Mouse (Mus musculus) limb, embryonic 10.5 days (tissue): Measurements from ENCODE around the gene Cox4i1. TPM values are rescaled to one million over a fixed set of nuclear protein-coding genes. Genes with fewer than 3 reads are reported as not detected.

ENCODE experiments used
- DNase-seq: peaks from one replicate; pipeline ENCODE4 v3.0.0-alpha.2; 2017; ENCODE audit warnings: low spot score
- H3K27ac ChIP-seq: fragments of 300-500 bp; sonication (generic); 2 replicates; pipeline ENCODE4 v1.5.1; 2016; ENCODE audit warnings: mild to moderate bottlenecking
- H3K27me3 ChIP-seq: fragments of 300-500 bp; sonication (generic); 2 replicates; pipeline ENCODE4 v1.6.1; 2016; ENCODE audit warnings: low read depth, mild to moderate bottlenecking; ENCODE audit not compliant: poor library complexity, severe bottlenecking
- H3K36me3 ChIP-seq: fragments of 300-500 bp; sonication (generic); 2 replicates; pipeline ENCODE4 v1.6.1; 2016; ENCODE audit warnings: mild to moderate bottlenecking, moderate library complexity
- H3K4me1 ChIP-seq: fragments of 300-500 bp; sonication (generic); 2 replicates; pipeline ENCODE4 v1.6.1; 2016
- H3K4me3 ChIP-seq: fragments of 300-500 bp; sonication (generic); 2 replicates; pipeline ENCODE4 v1.5.1; 2016; ENCODE audit warnings: mild to moderate bottlenecking, moderate library complexity
- H3K9me3 ChIP-seq: fragments of 300-500 bp; sonication (generic); replicated peaks from 2 replicates; pipeline ENCODE4 v1.6.1; 2016; ENCODE audit warnings: mild to moderate bottlenecking
- WGBS: fragments of 180-500 bp; shearing (Covaris S2); methylation state at CpG from one replicate; pipeline ENCODE4 v1.1.7; 2016; 5-methylcytosine and 5-hydroxymethylcytosine counted together
- polyA plus RNA-seq: library from polyadenylated mRNA; unstranded; fragments of >200 nt; fragmentation: Nextera tagmentation; extraction: Ambion mirVana; gene quantifications from 2 replicates; pipeline ENCODE4 v1.2.1, GENCODE M21; 2016

The Cox4i1 gene
- polyA plus RNA-seq, 1 experiment from 2014 or later = 888 TPM

GRCm38 (mm10) chr8:120701758-120702465 lies 33.9 kb downstream of the Cox4i1 start:
- Histone ChIP-seq H3K4me3 (no peak overlapping the region), H3K4me1 (peaks cover 22% of the 10 kb centered on the region), H3K27ac (no peak overlapping the region), H3K36me3 (no peaks in the 10 kb centered on the region), H3K27me3 (peaks cover 49% of the 10 kb centered on the region), H3K9me3 (no peaks in the 10 kb centered on the region)
- 50% methylated on average over 19 of the region's 19 CpGs for WGBS
- no peak for DNase-seq

DNA sequence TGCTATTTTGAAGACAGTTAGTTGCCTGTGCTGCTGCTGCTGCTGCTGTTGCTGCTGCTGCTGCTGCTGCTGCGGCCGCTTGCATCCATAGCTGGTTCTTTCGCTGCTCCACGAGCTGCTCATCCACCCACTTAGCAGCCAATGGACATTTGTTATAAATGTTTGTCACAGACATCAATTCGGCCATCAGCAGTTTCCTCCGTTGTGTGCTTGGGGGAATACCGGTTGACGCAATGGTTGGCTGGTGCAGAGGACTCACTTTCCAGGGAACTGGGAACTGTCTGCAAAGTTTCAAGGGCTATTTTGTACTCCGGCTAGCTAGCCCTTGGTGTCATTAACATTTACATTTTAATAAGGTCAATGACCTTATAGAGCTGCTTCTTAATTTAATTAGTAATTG lies 36.2 kb downstream of the Cox4i1 start:
- H3K27ac ChIP-seq = no peak overlapping the region
- peaks cover 57% of the 10 kb centered on the region for H3K27me3 ChIP-seq
- 25% methylated on average over 9 of the region's 9 CpGs for WGBS
- H3K36me3 ChIP-seq = no peaks in the 10 kb centered on the region
- H3K4me3 ChIP-seq = no peak overlapping the region
- H3K4me1 ChIP-seq = peaks cover 22% of the 10 kb centered on the region
- no peaks in the 10 kb centered on the region for H3K9me3 ChIP-seq
- DNase-seq = no peak

DNA sequence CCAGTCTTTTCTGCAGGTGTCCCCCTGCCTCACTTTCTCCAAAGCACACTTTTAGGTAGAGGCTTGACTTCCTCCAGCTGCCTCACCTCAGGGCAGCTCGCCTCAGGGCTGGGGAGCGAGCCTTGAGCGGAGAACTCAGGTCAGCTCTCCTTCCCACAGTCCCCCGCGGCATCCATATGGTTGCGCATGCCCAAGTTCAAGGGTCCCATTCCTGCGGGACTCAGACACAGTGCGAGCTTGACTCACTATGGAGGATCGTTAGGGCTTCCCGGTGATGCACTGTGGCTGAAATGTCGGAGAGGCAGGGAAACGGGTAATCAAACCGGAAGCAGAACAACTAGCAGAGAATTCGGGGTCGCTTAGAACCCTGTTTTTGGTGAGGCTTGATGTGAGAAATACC lies 37.1 kb downstream of the Cox4i1 start:
- H3K9me3 ChIP-seq = no peaks in the 10 kb centered on the region
- H3K27me3 ChIP-seq = peaks cover 57% of the 10 kb centered on the region
- no peak for DNase-seq
- H3K27ac ChIP-seq = no peak overlapping the region
- WGBS = 80% methylated on average over 15 of the region's 15 CpGs
- H3K4me1 ChIP-seq = peaks cover 22% of the 10 kb centered on the region
- H3K36me3 ChIP-seq = no peaks in the 10 kb centered on the region
- H3K4me3 ChIP-seq = no peak overlapping the region

DNA sequence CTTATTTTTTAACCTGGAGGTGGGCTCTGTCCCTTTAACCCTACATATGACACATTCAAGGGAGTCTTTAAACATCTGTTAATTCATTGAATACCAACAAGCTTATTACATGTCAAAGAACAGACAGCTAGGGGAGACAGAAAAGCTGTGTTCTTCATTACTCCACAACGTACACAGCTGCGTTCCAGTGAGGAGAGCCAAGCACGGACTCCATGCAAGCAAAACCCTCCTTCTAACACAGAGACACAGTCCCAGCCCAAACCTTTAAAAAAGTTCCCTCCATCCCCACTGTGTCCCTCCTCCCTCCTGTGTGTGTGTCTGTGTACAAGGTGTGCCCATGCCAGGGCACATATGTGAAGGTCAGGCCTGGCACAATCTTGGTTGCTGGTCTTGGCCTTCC lies 38.2 kb downstream of the Cox4i1 start:
- Histone ChIP-seq H3K27me3 (peaks cover 53% of the 10 kb centered on the region), H3K4me1 (peaks cover 22% of the 10 kb centered on the region), H3K36me3 (no peaks in the 10 kb centered on the region), H3K9me3 (no peaks in the 10 kb centered on the region), H3K27ac (no peak overlapping the region), H3K4me3 (no peak overlapping the region)
- DNase-seq = no peak
- 80% methylated on average over 3 of the region's 3 CpGs for WGBS

- 84% methylated on average over 10 of the region's 10 CpGs for WGBS
- Histone ChIP-seq H3K4me1 (peaks cover 12% of the 10 kb centered on the region), H3K4me3 (no peak overlapping the region), H3K27ac (no peak overlapping the region), H3K9me3 (no peaks in the 10 kb centered on the region), H3K36me3 (no peaks in the 10 kb centered on the region), H3K27me3 (peaks cover 23% of the 10 kb centered on the region; the same call in 1 of the 2 replicates)
- no peak for DNase-seq
Measured at GRCm38 (mm10) chr8:120709176-120709575, 41.2 kb downstream of the Cox4i1 start.

- Histone ChIP-seq H3K9me3 (no peaks in the 10 kb centered on the region), H3K27me3 (peaks cover 4% of the 10 kb centered on the region; the same call in 1 of the 2 replicates), H3K36me3 (no peaks in the 10 kb centered on the region), H3K4me3 (no peak overlapping the region), H3K4me1 (no peaks in the 10 kb centered on the region), H3K27ac (no peak overlapping the region)
- 80% methylated on average over 6 of the region's 6 CpGs for WGBS
- DNase-seq = no peak
Measured at GRCm38 (mm10) chr8:120715200-120715599, 47.2 kb downstream of the Cox4i1 start.

GRCm38 (mm10) chr8:120715996-120716680 lies 48.1 kb downstream of the Cox4i1 start:
- Histone ChIP-seq H3K9me3 (no peaks in the 10 kb centered on the region), H3K27me3 (peaks cover 4% of the 10 kb centered on the region; the same call in 1 of the 2 replicates), H3K4me1 (no peaks in the 10 kb centered on the region), H3K36me3 (no peaks in the 10 kb centered on the region), H3K4me3 (no peak overlapping the region), H3K27ac (no peak overlapping the region)
- no peak for DNase-seq
- 81% methylated on average over 15 of the region's 15 CpGs for WGBS

GRCm38 (mm10) chr8:120719586-120720236 lies 51.7 kb downstream of the Cox4i1 start:
- H3K27me3 ChIP-seq = peaks cover 4% of the 10 kb centered on the region; the same call in 1 of the 2 replicates
- H3K36me3 ChIP-seq = no peaks in the 10 kb centered on the region
- no peaks in the 10 kb centered on the region for H3K9me3 ChIP-seq
- H3K27ac ChIP-seq = no peak overlapping the region
- WGBS = 73% methylated on average over 19 of the region's 19 CpGs
- H3K4me3 ChIP-seq = no peak overlapping the region
- 0 out of 2 replicates have a peak, but pooled peaks cover 1% of the 10 kb centered on the region for H3K4me1 ChIP-seq
- DNase-seq = no peak

- H3K27me3 ChIP-seq = no peaks in the 10 kb centered on the region
- no peaks in the 10 kb centered on the region for H3K9me3 ChIP-seq
- H3K27ac ChIP-seq = no peak overlapping the region
- no peak for DNase-seq
- no peak overlapping the region for H3K4me3 ChIP-seq
- H3K36me3 ChIP-seq = no peaks in the 10 kb centered on the region
- H3K4me1 ChIP-seq = peaks cover 7% of the 10 kb centered on the region; the same call in 1 of the 2 replicates
- WGBS = 71% methylated on average over 6 of the region's 6 CpGs
Measured at GRCm38 (mm10) chr8:120723025-120723424, 55.0 kb downstream of the Cox4i1 start.

Other genes starting within 250 kb of the Cox4i1 start
- 153 and 167 TPM in 2 replicates for gene Gins2, start 78.9 kb upstream of the Cox4i1 start, polyA plus RNA-seq
- 2.7 and 3.4 TPM in 2 replicates for gene 1190005I06Rik, start 20.6 kb upstream of the Cox4i1 start, polyA plus RNA-seq
- 3.4 and 3.8 TPM in 2 replicates for gene Gm27021, start 143 bp upstream of the Cox4i1 start, polyA plus RNA-seq
- gene Emc8, start 351 bp downstream of the Cox4i1 start, polyA plus RNA-seq = 372 and 439 TPM in 2 replicates
- 1.4 and 1.7 TPM in 2 replicates for gene Irf8, start 68.1 kb downstream of the Cox4i1 start, polyA plus RNA-seq